Mouse (Mus musculus): ENCODE measurements around the gene Fmo3.

Gene Fmo3

GRCm38 (mm10) chr1:162984428-162984827 lies at the start of gene Fmo3:
Gene Fmo3, minus strand, starts transcription at chr1:162984528.
- DNase-seq: no peak

DNA sequence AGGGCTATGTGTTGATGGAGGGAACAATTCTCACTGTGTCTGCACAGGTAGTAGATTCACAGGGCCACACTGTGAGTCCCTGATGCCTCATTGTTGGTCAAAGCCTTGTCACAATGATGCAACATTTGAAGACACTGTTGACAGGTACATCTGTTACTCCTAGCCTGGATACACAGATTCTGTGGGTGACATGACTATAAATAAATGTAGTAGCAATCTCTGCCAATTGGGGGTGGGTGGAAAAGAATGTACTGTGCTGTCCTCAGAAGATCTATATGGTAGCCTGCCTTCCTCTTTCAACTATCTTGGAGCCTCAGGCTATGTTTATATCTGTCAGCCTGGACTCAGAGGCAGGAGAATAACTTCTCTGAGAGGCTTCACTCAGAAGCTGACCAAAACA lies 38.7 kb upstream of the Fmo3 start:
- no peak for DNase-seq

GRCm38 (mm10) chr1:163009220-163009619 lies 24.9 kb upstream of the Fmo3 start:
- DNase-seq: no peak

- DNase-seq: no peak
These were observed 19.2 kb upstream of the Fmo3 start for GRCm38 (mm10) chr1:163003496-163003895.

GRCm38 (mm10) chr1:163001271-163001829 lies 17.0 kb upstream of the Fmo3 start:
- DNase-seq: no peak

- DNase-seq: peak in 1 of 2 experiments; percentile 22
These were observed 3.2 kb upstream of the Fmo3 start for GRCm38 (mm10) chr1:162987546-162987945.

DNA sequence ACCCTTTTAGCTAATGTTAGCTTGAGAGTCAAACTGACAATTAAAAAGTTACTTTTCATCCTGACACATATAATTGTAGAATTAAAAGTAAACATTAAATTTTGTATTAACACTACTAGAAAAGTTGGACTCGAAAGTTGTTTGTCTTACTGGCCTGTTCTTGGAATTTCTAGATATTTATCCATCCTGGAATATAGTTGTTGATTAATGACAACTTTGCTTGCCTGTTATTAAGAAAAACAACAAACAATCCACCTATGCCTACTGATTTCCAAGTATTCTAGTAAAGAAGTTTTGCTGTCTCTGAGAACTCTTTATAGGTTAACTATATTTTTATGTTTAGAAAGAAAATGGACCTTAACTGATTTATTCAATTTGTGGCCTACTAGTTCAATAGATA lies 2.4 kb upstream of the Fmo3 start:
- DNase-seq: no peak

DNA sequence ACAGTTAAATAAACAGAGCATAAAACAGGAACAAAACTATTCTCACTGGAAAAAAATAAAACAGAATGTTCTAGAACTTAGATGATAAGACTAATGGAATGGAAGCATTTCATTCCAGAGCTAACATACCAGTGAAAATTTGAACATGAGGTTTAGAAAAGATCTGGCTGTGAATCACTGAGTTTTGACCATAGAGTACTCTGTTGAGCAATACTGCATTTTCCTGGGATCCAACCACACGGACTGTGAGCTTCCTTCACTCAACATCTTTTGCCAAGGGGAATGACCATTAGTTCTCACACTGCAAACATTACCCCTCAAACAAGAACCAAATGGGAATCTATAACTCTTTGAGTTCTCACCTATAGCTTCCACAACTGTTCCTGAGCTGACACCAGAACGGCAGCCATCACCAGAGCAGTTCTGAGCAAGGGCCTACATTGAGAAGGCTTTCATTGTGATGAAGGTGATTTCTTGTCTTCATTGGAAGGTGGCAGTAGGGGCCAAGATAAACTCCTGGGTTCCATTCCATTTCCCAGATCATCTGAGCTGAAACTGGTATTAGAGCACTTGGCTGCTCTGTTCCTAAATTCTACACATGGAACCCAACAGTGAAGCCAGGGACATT lies 1.9 kb upstream of the Fmo3 start:
- DNase-seq: no peak

DNA sequence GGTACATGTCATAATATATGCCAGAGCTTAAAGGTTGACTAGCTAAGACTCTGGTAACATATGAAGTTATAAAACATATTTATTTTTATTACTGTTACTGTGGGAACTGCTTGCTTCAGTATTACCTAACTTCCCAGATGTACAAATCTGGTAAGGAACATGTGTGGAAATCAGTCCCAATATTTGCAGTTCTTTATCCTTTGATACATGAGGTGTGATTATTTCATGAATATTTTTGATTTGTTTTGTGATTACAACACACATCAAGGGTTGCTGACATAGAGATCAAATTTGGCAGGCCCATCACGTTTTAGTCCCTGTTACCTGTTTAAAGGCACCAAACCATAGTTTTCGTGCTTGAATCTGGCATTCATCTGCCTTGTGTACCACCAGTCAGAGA lies 20.8 kb downstream of the Fmo3 start:
- no peak for DNase-seq

GRCm38 (mm10) chr1:162957422-162957821 lies 26.9 kb downstream of the Fmo3 start:
- DNase-seq: no peak

DNA sequence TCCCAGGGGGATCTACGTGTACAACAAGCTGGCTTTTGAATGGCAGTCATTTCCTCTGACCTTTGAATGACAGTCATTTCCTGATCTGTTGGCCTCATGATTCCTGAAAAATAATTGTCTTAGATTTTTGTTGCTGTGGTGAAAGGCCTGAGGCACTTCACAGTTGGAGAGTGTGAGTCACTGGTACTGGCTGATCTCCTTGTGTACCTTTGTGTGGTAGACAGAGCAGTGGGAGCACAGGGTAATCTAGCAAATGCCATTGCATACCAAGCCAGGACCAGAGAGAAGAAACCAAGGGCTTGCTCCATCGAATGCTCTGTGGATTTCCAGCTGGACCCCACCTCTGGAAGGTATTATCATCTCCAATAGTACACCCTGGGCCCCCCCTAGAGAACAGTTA lies 31.2 kb downstream of the Fmo3 start:
- no peak for DNase-seq

DNA sequence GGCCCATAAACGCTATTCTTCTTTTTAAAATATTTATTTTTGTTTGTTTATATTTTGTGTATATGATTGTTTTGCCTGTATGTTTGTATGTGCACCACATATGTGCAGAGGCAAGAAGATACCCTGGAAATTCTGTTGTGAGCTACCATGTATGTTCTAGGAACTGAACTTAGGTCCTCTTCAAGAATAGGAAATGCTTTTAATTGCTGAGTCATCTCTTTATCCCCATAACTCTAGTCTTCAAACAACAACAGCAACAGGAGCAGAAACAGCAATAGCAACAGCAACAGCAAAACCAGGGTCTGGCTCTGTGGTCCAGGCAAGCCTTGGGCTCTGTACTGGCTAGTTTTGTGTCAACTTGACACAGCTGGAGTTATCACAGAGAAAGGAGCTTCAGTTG lies 34.6 kb downstream of the Fmo3 start:
- no peak for DNase-seq

DNA sequence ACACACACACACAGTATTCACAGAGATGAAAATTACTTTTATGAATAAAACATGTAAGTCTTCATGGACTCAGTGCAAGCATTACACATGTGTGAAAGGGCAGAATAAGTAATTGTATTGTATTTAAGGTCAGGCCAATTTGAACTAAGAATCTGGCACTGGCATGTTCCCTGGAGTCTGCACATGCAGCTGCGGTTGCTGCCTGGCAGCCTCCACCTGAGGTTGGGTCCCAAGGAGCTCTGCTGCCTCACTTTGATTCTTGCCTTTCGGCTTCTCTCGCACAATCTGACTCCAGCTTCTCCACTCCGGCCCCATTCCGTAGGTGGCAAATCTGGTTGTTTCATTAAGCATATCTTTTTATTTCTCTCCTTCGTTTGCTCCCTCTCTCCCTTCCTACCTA lies 36.4 kb downstream of the Fmo3 start:
- no peak for DNase-seq

- DNase-seq: no peak
These were observed 37.3 kb downstream of the Fmo3 start for GRCm38 (mm10) chr1:162946837-162947558.

- no peak for DNase-seq
These were observed 40.6 kb downstream of the Fmo3 start for GRCm38 (mm10) chr1:162943700-162944099.

- DNase-seq: peak; percentile 35 to 43
These were observed 45.5 kb downstream of the Fmo3 start for GRCm38 (mm10) chr1:162938696-162939351.

DNA sequence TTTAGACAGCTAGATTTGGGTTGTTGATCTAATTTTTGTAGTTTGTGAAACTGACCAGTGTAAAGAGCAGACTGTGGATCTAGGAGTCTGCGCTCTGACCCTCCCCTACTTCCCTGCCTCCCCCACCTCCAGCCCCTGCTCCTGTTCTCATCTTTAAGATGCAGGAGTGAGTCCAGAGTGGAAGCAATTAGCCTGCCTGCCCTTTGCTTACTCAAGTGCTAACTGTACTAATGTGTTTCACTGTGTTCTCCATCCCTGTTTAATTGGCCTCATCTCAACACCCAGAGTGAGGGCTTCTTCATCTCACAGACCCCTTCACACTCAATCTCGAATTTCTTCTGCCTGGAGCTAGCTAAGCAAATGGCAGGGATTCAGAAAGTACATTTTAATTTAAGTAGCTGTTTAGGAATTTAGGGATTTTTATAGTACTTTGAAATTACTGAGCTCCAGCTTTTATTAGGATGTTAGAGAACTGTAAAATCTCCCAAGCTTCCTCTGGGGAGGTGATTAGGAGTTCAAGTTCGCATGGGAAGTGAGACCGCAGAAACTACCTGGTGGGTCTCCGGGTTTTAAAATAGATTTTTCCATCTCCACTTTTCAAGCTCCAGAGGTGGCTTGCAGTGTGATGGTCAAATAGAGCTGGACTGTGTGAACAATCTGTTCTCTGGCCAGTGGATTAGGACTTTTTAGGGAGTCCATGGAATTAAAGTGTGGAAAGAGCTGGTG lies 46.2 kb downstream of the Fmo3 start:
- DNase-seq: no peak

DNA sequence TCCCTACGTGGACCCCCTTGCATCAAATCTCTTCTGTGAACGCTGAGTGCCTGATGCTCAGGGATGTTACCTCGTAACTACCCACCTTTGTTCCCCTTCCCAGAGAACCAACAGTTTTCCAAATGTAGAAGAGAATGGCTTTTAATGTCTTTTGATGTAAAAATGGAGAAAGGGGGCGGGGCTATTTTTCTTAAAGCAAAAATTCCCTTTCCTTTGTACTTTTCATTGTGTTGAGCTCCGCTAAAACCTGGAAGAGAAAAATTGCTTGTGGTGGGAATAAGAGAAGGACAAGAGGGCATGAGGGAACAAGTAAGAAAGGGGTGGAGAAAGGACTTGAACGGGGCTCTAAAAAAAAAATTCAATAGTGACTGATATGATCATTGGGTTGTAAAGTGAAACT lies 46.9 kb downstream of the Fmo3 start, which contains the start of gene Fmo6:
Fmo6 (minus strand) TSS at position 101 of the 400 bp plus-strand sequence.
- no peak for DNase-seq

DNA sequence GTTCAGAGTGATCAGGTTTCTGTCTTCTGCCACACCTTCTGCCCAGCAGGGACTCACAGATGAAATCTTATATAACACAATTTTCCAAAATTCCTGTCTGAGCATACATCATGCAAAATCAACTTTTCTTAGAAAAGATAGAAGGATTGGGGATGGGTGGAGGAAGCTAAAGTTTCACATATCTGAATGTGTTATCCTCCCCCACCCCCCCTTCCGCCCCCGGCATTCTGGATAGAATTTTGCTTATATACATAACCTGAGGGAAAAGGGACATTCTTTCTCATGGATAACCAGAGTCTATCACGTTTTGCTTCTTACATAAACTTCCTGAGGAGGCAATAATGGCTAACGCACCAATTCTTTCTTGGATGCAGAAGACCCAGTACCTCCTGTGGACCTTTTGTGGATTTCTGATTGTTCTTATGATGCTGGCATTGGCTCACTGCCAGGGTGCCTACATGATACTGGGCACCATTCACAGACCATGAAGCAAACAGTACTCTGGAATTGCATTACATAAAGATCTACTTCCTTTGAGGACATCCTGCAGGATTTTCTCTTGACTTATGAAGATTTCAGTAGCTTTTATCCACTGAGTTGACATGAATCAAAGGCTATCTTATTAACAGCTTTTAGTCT lies 49.8 kb downstream of the Fmo3 start:
- DNase-seq: no peak

GRCm38 (mm10) chr1:162932386-162932785 lies 51.9 kb downstream of the Fmo3 start:
- DNase-seq: peak in 1 of 2 experiments; percentile 25

- DNase-seq: no peak
These were observed 52.4 kb downstream of the Fmo3 start for GRCm38 (mm10) chr1:162931880-162932279.

- DNase-seq: peak in 1 of 2 experiments; percentile 41
These were observed 52.9 kb downstream of the Fmo3 start for GRCm38 (mm10) chr1:162931310-162931875.
